In the genomic region with DNA sequence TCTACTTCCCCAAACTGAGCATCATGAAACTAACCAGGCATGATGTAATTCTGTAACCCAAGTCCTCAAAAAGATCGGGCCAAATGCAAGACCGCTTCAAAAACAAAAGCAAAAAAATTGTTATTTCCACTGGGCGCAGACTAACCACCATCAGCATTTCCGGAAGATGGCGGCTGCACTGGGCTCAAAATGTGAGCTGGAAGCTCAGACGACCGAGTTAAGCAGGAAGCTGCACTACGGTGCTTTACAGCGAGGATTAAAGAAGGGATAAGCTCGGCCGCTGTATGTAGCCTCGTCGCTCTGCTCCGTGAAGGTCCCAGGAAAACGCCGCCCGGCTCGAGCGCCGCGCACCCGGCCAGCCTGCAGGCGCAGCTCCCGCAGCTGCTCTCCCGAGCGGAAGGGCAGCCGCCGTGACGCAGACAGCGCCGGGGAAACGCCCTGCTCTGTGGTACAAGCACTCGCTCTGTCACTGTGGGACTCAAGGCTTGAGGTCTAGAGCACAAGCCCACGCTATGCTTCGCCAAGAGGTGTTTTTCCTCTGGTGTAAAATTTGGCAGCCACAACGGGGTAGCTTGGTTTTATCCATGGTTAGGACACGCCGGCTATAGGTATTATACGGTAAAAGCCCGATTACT, we compare ENCODE assay signal across 8 mouse cellular contexts. TPM values are rescaled to one million over a fixed set of nuclear protein-coding genes. Genes with fewer than 3 reads are reported as not detected.
DNase-seq lines count a peak whose midpoint lies in the region; ATAC-seq and TF ChIP-seq lines count a peak whose summit lies in the region.

No protein-coding gene starts in this region.

- DNase-seq in adrenal gland, adult 2 months: peak; percentile 92
- peak; percentile 86 for DNase-seq in embryo, embryonic 9.5 days (ENCODE audit: extremely low spot score)
- DNase-seq in gastrocnemius, postnatal 4 days (ENCODE audit: low spot score in 2 of 2): peak; percentile 70 to 86
- peak; percentile 84 for DNase-seq in left cerebral cortex, postnatal 4 days
- DNase-seq in midbrain, embryonic 11.5 days (ENCODE audit: low spot score, missing footprints): peak; percentile 96
- peak; percentile 80 for DNase-seq in right cerebral cortex, postnatal 4 days
- peak; percentile 82 for DNase-seq in yolk sac, embryonic 10.5 days (ENCODE audit: low spot score)

- H3K9me3 ChIP-seq in intestine, postnatal 0 days (ENCODE audit: control insufficient read depth): no peaks in the 10 kb centered on the region
- H3K9me3 ChIP-seq in midbrain, embryonic 11.5 days (ENCODE audit: control insufficient read depth, low read length): no peaks in the 10 kb centered on the region

- peak overlapping the region; percentile 70 for H3K4me2 ChIP-seq in intestine, postnatal 0 days (replicated peaks; ENCODE audit: low read depth)
- H3K4me2 ChIP-seq in midbrain, embryonic 11.5 days: peak overlapping the region; percentile 71

- peaks cover 16% of the 10 kb centered on the region for H3K4me1 ChIP-seq in intestine, postnatal 0 days (replicated peaks; ENCODE audit: control insufficient read depth, insufficient read depth, low read length)
- H3K4me1 ChIP-seq in midbrain, embryonic 11.5 days (ENCODE audit: control insufficient read depth, insufficient read depth, low read length): peaks cover 72% of the 10 kb centered on the region

- H3K27ac ChIP-seq in intestine, postnatal 0 days (ENCODE audit: low read depth, low read length): peak overlapping the region; percentile 97
- H3K27ac ChIP-seq in midbrain, embryonic 11.5 days (ENCODE audit: low read depth, low read length): peak overlapping the region; percentile 89

- intact Hi-C loops in left cerebral cortex, postnatal 4 days (cut with DNase I): no loop called here

- H3K36me3 ChIP-seq in intestine, postnatal 0 days (ENCODE audit: control insufficient read depth, insufficient read depth): peaks cover 8% of the 10 kb centered on the region; the same call in 1 of the 2 replicates
- H3K36me3 ChIP-seq in midbrain, embryonic 11.5 days (ENCODE audit: control insufficient read depth, insufficient read depth, low read length): no peaks in the 10 kb centered on the region

- TF ChIP-seq CTCF in intestine, postnatal 0 days (IDR thresholded peaks at IDR 0.05; ENCODE audit: low read depth): 0 out of 2 replicates have a peak, but pooled peaks have one; percentile 13

- ATAC-seq in intestine, postnatal 0 days: peak; percentile 85
- peak; percentile 80 for ATAC-seq in midbrain, embryonic 11.5 days (ENCODE audit: low FRiP score)

- H3K4me3 ChIP-seq in intestine, postnatal 0 days (ENCODE audit: low read depth, low read length): peak overlapping the region; percentile 60
- peak overlapping the region; percentile 47 for H3K4me3 ChIP-seq in midbrain, embryonic 11.5 days (ENCODE audit: low read depth, low read length)

- no peaks in the 10 kb centered on the region for H3K27me3 ChIP-seq in intestine, postnatal 0 days (replicated peaks; ENCODE audit: control insufficient read depth, insufficient read depth, low read length)
- no peaks in the 10 kb centered on the region for H3K27me3 ChIP-seq in midbrain, embryonic 11.5 days (ENCODE audit: control insufficient read depth, insufficient read depth, low read length)

- WGBS in intestine, postnatal 0 days: under 1% methylated on average over 40 of the region's 40 CpGs
- under 1% methylated on average over 40 of the region's 40 CpGs for WGBS in midbrain, embryonic 11.5 days

- H3K9ac ChIP-seq in intestine, postnatal 0 days (ENCODE audit: low read depth, low read length): peak overlapping the region; percentile 80
- H3K9ac ChIP-seq in midbrain, embryonic 11.5 days (ENCODE audit: low read length): peak overlapping the region; percentile 64

RNA-seq across cellular contexts. Expression of gene Kmt2e, which starts 16.0 kb away (rescaled TPM):
- total RNA-seq in adrenal gland, adult 2 months (2021): 10 to 100 TPM; 59.1 to 67.9 TPM
- 12.5 and 16.7 TPM in 2 replicates for polyA plus RNA-seq in adrenal gland, adult 2 months (2012; rRNA removed)
- 10 to 100 TPM; 55.5 to 57.7 TPM for total RNA-seq in gastrocnemius, postnatal 4 days (2021)
- 44.8 and 49.3 TPM in 2 replicates for polyA plus RNA-seq in intestine, postnatal 0 days (2015; fragmentation: Nextera tagmentation; extraction: Ambion mirVana)
- 100 to 1,000 TPM; 150 to 156 TPM for total RNA-seq in left cerebral cortex, postnatal 4 days (2021)
- polyA plus RNA-seq in midbrain, embryonic 11.5 days (2014; fragmentation: Nextera tagmentation; extraction: Ambion mirVana): 110 and 115 TPM in 2 replicates

Comparison
In these comparisons a context has a peak if more than half of its experiments do, and no peak if none do; other contexts are left out.
1. Peak in every context shown above with its lines: DNase-seq, ATAC-seq, H3K4me3 ChIP-seq and H3K27ac ChIP-seq.